Comparison of ENCODE assay signal across 12 mouse cellular contexts in genomic region chr2:144230498-144230897, GRCm38 (mm10). TPM values are rescaled to one million over a fixed set of nuclear protein-coding genes. Genes with fewer than 3 reads are reported as not detected.
DNase-seq lines count a peak whose midpoint lies in the region; ATAC-seq lines count a peak whose summit lies in the region.
"Had no signal": no experiment of that assay in that cellular context is flagged by ENCODE, and none has a peak within 500 bp of the region (broad histone marks: within the 10 kb centered on the region; RNA-seq: fewer than 3 reads in every experiment).

No protein-coding gene starts in this region.

- intact Hi-C loops in left cerebral cortex, postnatal 10 days (cut with DNase I) = no loop called here

- H3K4me3 ChIP-seq in heart, embryonic 11.5 days (ENCODE audit: low read depth, low read length) = no peak overlapping the region
- H3K4me3 ChIP-seq in megakaryocyte, embryonic 14.5 days (replicated peaks) = peak overlapping the region; percentile 87
- H3K4me3 ChIP-seq: midbrain, embryonic 13.5 days; neural tube, embryonic 13.5 days had no signal

- DNase-seq in heart, postnatal 4 days = no peak
- peak; percentile 45 for DNase-seq in kidney, postnatal 14 days
- DNase-seq in left cerebral cortex, postnatal 10 days (ENCODE audit: extremely low spot score in 1 of 2, low spot score in 2 of 2) = no peak
- no peak for DNase-seq in cerebellum, adult 9-11 months
- no peak for DNase-seq in lung, postnatal 4 days
- DNase-seq: cerebellum, postnatal 36 days; gastrocnemius, postnatal 14 days had no signal

- H3K27me3 ChIP-seq in heart, embryonic 11.5 days (ENCODE audit: control insufficient read depth, insufficient read depth, low read length) = no peaks in the 10 kb centered on the region
- H3K27me3 ChIP-seq in megakaryocyte, embryonic 14.5 days (replicated peaks) = no peaks in the 10 kb centered on the region
- H3K27me3 ChIP-seq: midbrain, embryonic 13.5 days; neural tube, embryonic 13.5 days had no signal

- no peaks in the 10 kb centered on the region; the same call in 1 of the 2 replicates for H3K4me1 ChIP-seq in heart, embryonic 11.5 days (ENCODE audit: control insufficient read depth, insufficient read depth, low read length)
- peaks cover 23% of the 10 kb centered on the region for H3K4me1 ChIP-seq in megakaryocyte, embryonic 14.5 days
- H3K4me1 ChIP-seq: midbrain, embryonic 13.5 days; neural tube, embryonic 13.5 days had no signal

- no peak overlapping the region for H3K27ac ChIP-seq in heart, embryonic 11.5 days (ENCODE audit: low read depth, low read length)
- H3K27ac ChIP-seq: midbrain, embryonic 13.5 days; neural tube, embryonic 13.5 days had no signal

- H3K9me3 ChIP-seq in heart, embryonic 11.5 days (replicated peaks; ENCODE audit: control insufficient read depth, low read length) = no peaks in the 10 kb centered on the region
- H3K9me3 ChIP-seq in megakaryocyte, embryonic 14.5 days = peaks cover 18% of the 10 kb centered on the region
- H3K9me3 ChIP-seq: neural tube, embryonic 13.5 days had no signal

- H3K4me2 ChIP-seq in heart, embryonic 11.5 days = peak overlapping the region; percentile 9; the same call in 1 of the 2 replicates
- H3K4me2 ChIP-seq: midbrain, embryonic 13.5 days; neural tube, embryonic 13.5 days had no signal

- no peak for ATAC-seq in heart, embryonic 11.5 days (replicated peaks; ENCODE audit: insufficient number of reproducible peaks, low FRiP score, low TSS enrichment)
- peak; percentile 49 for ATAC-seq in common myeloid progenitor, adult 5-6 weeks (replicated peaks; ENCODE audit: low read depth, poor library complexity, severe bottlenecking)
- ATAC-seq: midbrain, embryonic 13.5 days had no signal

- no peak overlapping the region for H3K9ac ChIP-seq in heart, embryonic 11.5 days (ENCODE audit: low read depth, low read length)
- H3K9ac ChIP-seq: midbrain, embryonic 13.5 days; neural tube, embryonic 13.5 days had no signal

- 17% methylated on average over 7 of the region's 7 CpGs for WGBS in heart, embryonic 11.5 days (ENCODE audit: insufficient replicate concordance)

- no peaks in the 10 kb centered on the region for H3K36me3 ChIP-seq in heart, embryonic 11.5 days (ENCODE audit: control insufficient read depth, insufficient read depth, low read length)
- H3K36me3 ChIP-seq in megakaryocyte, embryonic 14.5 days (replicated peaks; ENCODE audit: low read length) = peaks cover 10% of the 10 kb centered on the region
- H3K36me3 ChIP-seq: midbrain, embryonic 13.5 days; neural tube, embryonic 13.5 days had no signal

RNA-seq across cellular contexts. Expression of gene Mgme1, which starts 40.0 kb away (rescaled TPM):
- 16.7 and 20.8 TPM in 2 replicates for polyA plus RNA-seq in heart, embryonic 11.5 days (2014; fragmentation: Nextera tagmentation; extraction: Ambion mirVana)
- 10 to 100 TPM; 10.2 to 11.8 TPM for total RNA-seq in heart, postnatal 4 days (2021)
- 29.3 and 30.4 TPM in 2 replicates for total RNA-seq in common myeloid progenitor, adult 5-6 weeks (2017)
- polyA plus RNA-seq in megakaryocyte, embryonic 14.5 days (2012; ENCODE audit: insufficient read depth, low replicate concordance) = 1.2 TPM in 1 of 2 replicates, not detected in the other
- 1 to 10 TPM; 2.9 to 3.8 TPM for total RNA-seq in left cerebral cortex, postnatal 10 days (2021)

RNA-seq across cellular contexts. Expression of gene Snx5, which starts 40.2 kb away (rescaled TPM):
- 114 and 115 TPM in 2 replicates for polyA plus RNA-seq in heart, embryonic 11.5 days (2014; fragmentation: Nextera tagmentation; extraction: Ambion mirVana)
- 10 to 100 TPM; 65.8 to 68.2 TPM for total RNA-seq in heart, postnatal 4 days (2021)
- 280 and 311 TPM in 2 replicates for total RNA-seq in common myeloid progenitor, adult 5-6 weeks (2017)
- polyA plus RNA-seq in megakaryocyte, embryonic 14.5 days (2012; ENCODE audit: insufficient read depth, low replicate concordance) = 2.7 and 34.2 TPM in 2 replicates
- 10 to 100 TPM; 63.2 to 63.9 TPM for total RNA-seq in left cerebral cortex, postnatal 10 days (2021)
